In genomic region chr19:41895460-41896318, GRCm38 (mm10) we compare ENCODE assay signal across 8 mouse cellular contexts. TPM values are rescaled to one million over a fixed set of nuclear protein-coding genes. Genes with fewer than 3 reads are reported as not detected.
DNase-seq lines count a peak whose midpoint lies in the region; ATAC-seq and TF ChIP-seq lines count a peak whose summit lies in the region.

Gene Rrp12 (minus strand): TSS chr19:41896173.

- H3K9ac ChIP-seq in embryonic facial prominence, embryonic 12.5 days: peak within 1 kb of the TSS; percentile 60
- peak within 1 kb of the TSS; percentile 43 for H3K9ac ChIP-seq in heart, adult 2 months (ENCODE audit: low read depth, low read length)
- peak within 1 kb of the TSS; percentile 69 for H3K9ac ChIP-seq in limb, embryonic 13.5 days
- peak within 1 kb of the TSS; percentile 56 for H3K9ac ChIP-seq in midbrain, embryonic 16.5 days (ENCODE audit: low read depth, low read length)

- 1% methylated on average over 46 of the region's 46 CpGs for WGBS in embryonic facial prominence, embryonic 12.5 days
- WGBS in heart, adult 2 months: 1% methylated on average over 46 of the region's 46 CpGs
- WGBS in limb, embryonic 13.5 days: 1% methylated on average over 46 of the region's 46 CpGs
- WGBS in midbrain, embryonic 16.5 days: 2% methylated on average over 46 of the region's 46 CpGs

- intact Hi-C loops in heart, adult 2 months (cut with DNase I): loop anchor here (5.0 kb wide), 1 partner anchor 37 kb away; the partner anchor contains the start of genes Exosc1 and Zdhhc16

- peak within 1 kb of the TSS; percentile 78 for H3K4me3 ChIP-seq in embryonic facial prominence, embryonic 12.5 days
- H3K4me3 ChIP-seq in heart, adult 2 months: peak within 1 kb of the TSS; percentile 69
- peak within 1 kb of the TSS; percentile 79 for H3K4me3 ChIP-seq in limb, embryonic 13.5 days
- H3K4me3 ChIP-seq in midbrain, embryonic 16.5 days (ENCODE audit: low read depth, low read length): peak within 1 kb of the TSS; percentile 67

- TF ChIP-seq EP300 in heart, adult 2 months (IDR thresholded peaks at IDR 0.05; ENCODE audit: insufficient read depth, low read depth, low read length): 0 out of 2 replicates have a peak, but pooled peaks have one; percentile 28

- H3K79me2 ChIP-seq in heart, adult 2 months (replicated peaks; ENCODE audit: control insufficient read depth, insufficient read depth, low read length): no peaks in the 10 kb centered on the region

- no peaks in the 10 kb centered on the region for H3K27me3 ChIP-seq in embryonic facial prominence, embryonic 12.5 days
- no peaks in the 10 kb centered on the region for H3K27me3 ChIP-seq in heart, adult 2 months (ENCODE audit: control insufficient read depth, insufficient read depth, low read length)
- no peaks in the 10 kb centered on the region for H3K27me3 ChIP-seq in limb, embryonic 13.5 days
- no peaks in the 10 kb centered on the region for H3K27me3 ChIP-seq in midbrain, embryonic 16.5 days (ENCODE audit: control insufficient read depth, insufficient read depth, low read depth, low read length)

- H3K9me3 ChIP-seq in embryonic facial prominence, embryonic 12.5 days: no peaks in the 10 kb centered on the region
- H3K9me3 ChIP-seq in limb, embryonic 13.5 days: no peaks in the 10 kb centered on the region
- no peaks in the 10 kb centered on the region for H3K9me3 ChIP-seq in midbrain, embryonic 16.5 days (replicated peaks; ENCODE audit: control insufficient read depth, low read length, poor library complexity, severe bottlenecking)

- H3K4me1 ChIP-seq in embryonic facial prominence, embryonic 12.5 days: peaks cover 8% of the 10 kb centered on the region
- H3K4me1 ChIP-seq in heart, adult 2 months (ENCODE audit: control insufficient read depth, insufficient read depth, low read length): 0 out of 2 replicates have a peak, but pooled peaks cover 1% of the 10 kb centered on the region
- H3K4me1 ChIP-seq in limb, embryonic 13.5 days: peaks cover 16% of the 10 kb centered on the region
- peaks cover 15% of the 10 kb centered on the region for H3K4me1 ChIP-seq in midbrain, embryonic 16.5 days (ENCODE audit: control insufficient read depth, insufficient read depth, low read length)

- peak; percentile 81 for DNase-seq in 3134 (ENCODE audit: extremely low read depth, insufficient read length, low spot score)
- peak; percentile 63 for DNase-seq in adrenal gland, postnatal 25 days
- DNase-seq in heart, adult 2 months: peak; percentile 70 to 83
- peak; percentile 77 to 86 for DNase-seq in kidney, adult 8-10 months
- DNase-seq in spleen, postnatal 10 days (ENCODE audit: low spot score in 2 of 2): peak; percentile 57 to 79

- H3K4me2 ChIP-seq in embryonic facial prominence, embryonic 12.5 days (replicated peaks): peak within 1 kb of the TSS; percentile 88
- peak within 1 kb of the TSS; percentile 95 for H3K4me2 ChIP-seq in limb, embryonic 13.5 days (replicated peaks)
- H3K4me2 ChIP-seq in midbrain, embryonic 16.5 days (ENCODE audit: low read length): peak within 1 kb of the TSS; percentile 86

- TF ChIP-seq POLR2A in heart, adult 2 months (IDR thresholded peaks at IDR 0.05; ENCODE audit: insufficient read depth, low read depth, low read length): peak; percentile 62

- H3K27ac ChIP-seq in embryonic facial prominence, embryonic 12.5 days: no peak within 1 kb of the TSS
- peak within 1 kb of the TSS; percentile 68 for H3K27ac ChIP-seq in heart, adult 2 months
- H3K27ac ChIP-seq in limb, embryonic 13.5 days: no peak within 1 kb of the TSS
- no peak within 1 kb of the TSS for H3K27ac ChIP-seq in midbrain, embryonic 16.5 days (ENCODE audit: low read length)

- peak; percentile 84; the same call in 1 of the 2 replicates for ATAC-seq in embryonic facial prominence, embryonic 12.5 days (ENCODE audit: insufficient number of reproducible peaks, insufficient read depth, low FRiP score, low TSS enrichment)
- ATAC-seq in limb, embryonic 13.5 days (ENCODE audit: low FRiP score, low read depth): peak; percentile 93; the same call in 1 of the 2 replicates
- ATAC-seq in midbrain, embryonic 16.5 days: peak; percentile 96

- TF ChIP-seq CTCF in heart, adult 2 months (IDR thresholded peaks at IDR 0.05): no peak

- H3K36me3 ChIP-seq in embryonic facial prominence, embryonic 12.5 days: 0 out of 2 replicates have a peak, but pooled peaks cover 6% of the 10 kb centered on the region
- H3K36me3 ChIP-seq in heart, adult 2 months (ENCODE audit: control insufficient read depth, insufficient read depth, low read length): no peaks in the 10 kb centered on the region
- H3K36me3 ChIP-seq in limb, embryonic 13.5 days: peaks cover 6% of the 10 kb centered on the region; the same call in 1 of the 2 replicates
- H3K36me3 ChIP-seq in midbrain, embryonic 16.5 days (ENCODE audit: control insufficient read depth, insufficient read depth, low read length): no peaks in the 10 kb centered on the region

RNA-seq across cellular contexts. Expression of gene Rrp12, which starts in this region (rescaled TPM):
- 12.3 and 16.9 TPM in 2 replicates for total RNA-seq in adrenal gland, postnatal 25 days (2021)
- polyA plus RNA-seq in embryonic facial prominence, embryonic 12.5 days (2016; fragmentation: Nextera tagmentation; extraction: Ambion mirVana): 23.5 and 24.0 TPM in 2 replicates
- total RNA-seq in heart, adult 2 months (2021): 10 to 100 TPM; 13.7 to 17.4 TPM
- polyA plus RNA-seq in heart, adult 2 months (2012; rRNA removed): 6.6 and 6.9 TPM in 2 replicates
- polyA plus RNA-seq in limb, embryonic 13.5 days (2015; fragmentation: Nextera tagmentation; extraction: Ambion mirVana): 17.4 and 19.6 TPM in 2 replicates
- 19.2 TPM in 2 replicates for polyA plus RNA-seq in midbrain, embryonic 16.5 days (2015; fragmentation: Nextera tagmentation; extraction: Ambion mirVana)
